Mouse (Mus musculus) liver, adult 2 months (tissue): ENCODE results near the gene Map1b. TPM values are rescaled to one million over a fixed set of nuclear protein-coding genes. Genes with fewer than 3 reads are reported as not detected.
A peak's percentile ranks its signal among the peaks of the same experiment; 100 is the strongest.

Experiments
- DNase-seq: peaks from one replicate; pipeline ENCODE4 v3.0.0-alpha.2; 2011; ENCODE audit warnings: low read depth, low spot score; ENCODE audit errors: extremely low read depth
- H3K27ac ChIP-seq: fragments of 200-500 bp; replicated peaks from 2 replicates; pipeline ENCODE4 v1.5.1; 2012; ENCODE audit warnings: low read depth, mild to moderate bottlenecking, control low read depth, inconsistent platforms, low read length; ENCODE audit not compliant: insufficient read depth
- H3K27me3 ChIP-seq: fragments of 200-500 bp; 2 replicates; pipeline ENCODE4 v1.6.1; 2012; ENCODE audit warnings: mild to moderate bottlenecking, moderate library complexity, low read length, inconsistent platforms; ENCODE audit not compliant: control insufficient read depth, insufficient read depth
- H3K36me3 ChIP-seq: fragments of 200-500 bp; 2 replicates; pipeline ENCODE4 v1.6.1; 2012; ENCODE audit warnings: low read length, inconsistent platforms; ENCODE audit not compliant: control insufficient read depth, insufficient read depth
- H3K4me1 ChIP-seq: fragments of 200-500 bp; 2 replicates; pipeline ENCODE4 v1.6.1; 2011; ENCODE audit warnings: low read length; ENCODE audit not compliant: control insufficient read depth, insufficient read depth
- H3K4me3 ChIP-seq: fragments of 200-500 bp; 2 replicates; pipeline ENCODE4 v1.5.1; 2011; ENCODE audit warnings: low read depth, mild to moderate bottlenecking, control low read depth, low read length, moderate library complexity; ENCODE audit not compliant: insufficient read depth
- H3K79me2 ChIP-seq: fragments of 200-500 bp; 2 replicates; pipeline ENCODE4 v1.6.1; 2012; ENCODE audit warnings: inconsistent platforms, mild to moderate bottlenecking, low read length, moderate library complexity; ENCODE audit not compliant: control insufficient read depth, insufficient read depth
- H3K9ac ChIP-seq: fragments of 200-500 bp; 2 replicates; pipeline ENCODE4 v1.6.1; 2012; ENCODE audit warnings: low read depth, mild to moderate bottlenecking, control low read depth, inconsistent platforms, low read length
- CTCF ChIP-seq: fragments of 200-500 bp; IDR thresholded peaks from 2 replicates; pipeline ENCODE4 v1.5.1; 2011; ENCODE audit warnings: low read depth, low read length, control low read depth
- POLR2A ChIP-seq: fragments of 200-500 bp; IDR thresholded peaks from 2 replicates; pipeline ENCODE4 v1.6.1; 2011; ENCODE audit warnings: low read length, control low read depth; ENCODE audit not compliant: insufficient read depth; ENCODE audit errors: extremely low read depth
- WGBS: fragments of 180-500 bp; shearing (Covaris S2); methylation state at CpG from one replicate; pipeline ENCODE4 v1.1.7; 2018; 5-methylcytosine and 5-hydroxymethylcytosine counted together
- polyA plus RNA-seq: library from polyadenylated mRNA; depleted of rRNA; stranded (reverse); fragments of >200 nt; gene quantifications from 2 replicates; pipeline ENCODE4 v1.2.3, GENCODE M21; 2012
- total RNA-seq: library from RNA; depleted of rRNA; stranded (reverse); fragments of >200 nt; gene quantifications from 2 replicates; pipeline ENCODE4 v1.2.3, GENCODE M21; 2014

Map1b gene
- total and polyA plus RNA-seq, 2 experiments, result 0.09 to 0.18 TPM

DNA sequence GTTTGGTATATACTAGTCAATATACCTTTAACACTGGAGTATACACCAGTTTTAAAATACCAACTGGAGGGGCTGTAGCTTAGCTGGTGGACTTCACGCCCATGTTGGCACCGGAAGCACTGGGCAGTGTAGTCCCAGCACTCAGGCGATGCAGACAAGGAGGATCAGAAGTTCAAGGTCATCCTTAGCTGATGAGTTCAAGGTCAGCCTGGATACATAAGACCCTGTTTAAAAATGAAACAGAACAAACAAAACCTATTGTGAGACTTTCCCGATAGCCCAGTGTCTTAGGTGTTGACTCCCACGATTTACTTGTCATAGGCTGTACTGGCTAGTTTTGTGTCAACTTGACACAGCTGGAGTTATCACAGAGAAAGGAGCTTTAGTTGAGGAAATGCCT lies 1.5 kb upstream of the Map1b start:
- Histone ChIP-seq H3K4me1 (peaks cover 3% of the 10 kb centered on the region; the same call in 1 of the 2 replicates), H3K9ac (no peak overlapping the region), H3K36me3 (no peaks in the 10 kb centered on the region), H3K27me3 (peaks cover 26% of the 10 kb centered on the region), H3K27ac (no peak overlapping the region), H3K79me2 (no peaks in the 10 kb centered on the region), H3K4me3 (no peak overlapping the region)
- TF ChIP-seq CTCF, result no peak
- no peak for TF ChIP-seq POLR2A
- DNase-seq, result no peak
- 72% methylated on average over 5 of the region's 5 CpGs for WGBS

- H3K27me3 ChIP-seq, result peaks cover 26% of the 10 kb centered on the region
- no peak overlapping the region for H3K27ac ChIP-seq
- TF ChIP-seq POLR2A (no peak), CTCF (no peak)
- H3K4me1 ChIP-seq, result peaks cover 3% of the 10 kb centered on the region; the same call in 1 of the 2 replicates
- WGBS, result 1% methylated on average over 44 of the region's 44 CpGs
- H3K9ac ChIP-seq, result peak overlapping the region; percentile 58
- peak overlapping the region; percentile 52 for H3K4me3 ChIP-seq
- no peak for DNase-seq
- no peaks in the 10 kb centered on the region for H3K36me3 ChIP-seq
- H3K79me2 ChIP-seq, result no peaks in the 10 kb centered on the region
These were observed 448 bp downstream of the Map1b start for GRCm38 (mm10) chr13:99515736-99516447.

GRCm38 (mm10) chr13:99514917-99515591 lies 1.3 kb downstream of the Map1b start:
- H3K27me3 ChIP-seq, result peaks cover 26% of the 10 kb centered on the region
- peaks cover 3% of the 10 kb centered on the region; the same call in 1 of the 2 replicates for H3K4me1 ChIP-seq
- no peak overlapping the region for H3K9ac ChIP-seq
- peak overlapping the region; percentile 41 for H3K4me3 ChIP-seq
- no peaks in the 10 kb centered on the region for H3K79me2 ChIP-seq
- TF ChIP-seq CTCF (no peak), POLR2A (no peak)
- 2% methylated on average over 47 of the region's 48 CpGs for WGBS
- H3K27ac ChIP-seq, result no peak overlapping the region
- no peak for DNase-seq
- H3K36me3 ChIP-seq, result no peaks in the 10 kb centered on the region

- Histone ChIP-seq H3K27me3 (peaks cover 26% of the 10 kb centered on the region), H3K4me1 (peaks cover 3% of the 10 kb centered on the region; the same call in 1 of the 2 replicates), H3K36me3 (no peaks in the 10 kb centered on the region), H3K27ac (no peak overlapping the region), H3K79me2 (no peaks in the 10 kb centered on the region), H3K4me3 (no peak overlapping the region), H3K9ac (no peak overlapping the region)
- DNase-seq, result no peak
- no peak for TF ChIP-seq POLR2A
- TF ChIP-seq CTCF, result no peak
- WGBS, result 42% methylated on average over 10 of the region's 10 CpGs
These were observed 2.4 kb downstream of the Map1b start for GRCm38 (mm10) chr13:99513990-99514389.

DNA sequence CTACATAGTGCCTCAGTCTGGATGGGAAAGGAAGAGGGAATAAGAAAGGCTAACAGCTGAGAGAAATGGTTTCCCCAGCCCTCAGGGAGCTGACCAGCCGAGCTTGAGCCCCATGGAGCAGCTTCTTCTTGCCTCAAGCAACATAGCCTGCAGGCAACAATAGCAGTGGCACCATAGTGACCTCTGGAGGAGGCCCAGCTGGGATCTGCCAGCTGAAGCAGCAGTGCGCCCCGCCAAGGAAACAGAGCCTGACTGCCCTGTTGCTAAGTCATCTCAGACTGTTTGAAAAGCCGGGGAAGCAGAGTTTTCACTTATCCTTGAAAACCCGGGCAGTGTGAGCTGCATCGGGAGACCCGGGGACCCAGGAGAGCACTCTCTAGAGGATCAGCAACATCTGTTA lies 3.2 kb downstream of the Map1b start:
- Histone ChIP-seq H3K4me1 (peaks cover 3% of the 10 kb centered on the region; the same call in 1 of the 2 replicates), H3K79me2 (no peaks in the 10 kb centered on the region), H3K9ac (no peak overlapping the region), H3K27ac (no peak overlapping the region), H3K4me3 (no peak overlapping the region), H3K36me3 (no peaks in the 10 kb centered on the region), H3K27me3 (peaks cover 22% of the 10 kb centered on the region)
- TF ChIP-seq CTCF, result peak; percentile 20; the same call in 1 of the 2 replicates
- TF ChIP-seq POLR2A, result no peak
- no peak for DNase-seq
- 14% methylated on average over 7 of the region's 7 CpGs for WGBS

DNA sequence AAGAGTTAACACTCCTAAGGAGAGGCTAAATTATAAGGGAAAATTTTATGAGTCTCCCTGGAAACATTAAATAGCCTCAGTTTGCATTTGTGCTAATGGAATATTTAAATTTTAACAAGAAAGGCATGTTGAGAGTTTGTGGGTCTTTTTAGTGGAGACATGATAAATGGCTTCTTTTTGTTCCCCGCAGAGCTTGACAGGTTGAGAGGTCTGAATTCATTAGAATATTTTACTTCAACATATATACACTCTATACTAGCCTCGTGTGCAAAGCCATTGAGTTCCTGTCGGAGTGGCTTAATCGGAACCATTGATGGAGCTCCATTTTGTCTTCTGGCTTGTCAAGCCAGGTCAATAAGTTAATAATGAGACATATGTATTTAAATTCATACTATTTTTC lies 6.4 kb downstream of the Map1b start:
- Histone ChIP-seq H3K27me3 (peaks cover 7% of the 10 kb centered on the region), H3K4me1 (no peaks in the 10 kb centered on the region), H3K36me3 (no peaks in the 10 kb centered on the region), H3K27ac (no peak overlapping the region), H3K4me3 (no peak overlapping the region), H3K79me2 (no peaks in the 10 kb centered on the region), H3K9ac (no peak overlapping the region)
- TF ChIP-seq POLR2A (no peak), CTCF (no peak)
- DNase-seq, result no peak
- 89% methylated on average over 4 of the region's 4 CpGs for WGBS
